Mouse (Mus musculus) lung, embryonic 14.5 days (tissue): ENCODE data around the gene Dctpp1. TPM values are rescaled to one million over a fixed set of nuclear protein-coding genes. Genes with fewer than 3 reads are reported as not detected.
A peak's percentile ranks its signal among the peaks of the same experiment; 100 is the strongest.

Experiments used
- ATAC-seq: fragments of 200-750 bp; cut with Nextera tagmentation; 2 replicates; pipeline ENCODE4 v1.8.0; 2017; ENCODE audit warnings: mild to moderate bottlenecking, moderate TSS enrichment, moderate library complexity; ENCODE audit not compliant: insufficient read depth
- DNase-seq: peaks from one replicate; pipeline ENCODE4 v3.0.0-alpha.2; 2015
- H3K27ac ChIP-seq: fragments of 300-500 bp; sonication (generic); 2 replicates; pipeline ENCODE4 v1.5.1; 2014; ENCODE audit warnings: low read depth, mild to moderate bottlenecking, moderate library complexity
- H3K27me3 ChIP-seq: fragments of 300-500 bp; sonication (generic); 2 replicates; pipeline ENCODE4 v1.6.1; 2014; ENCODE audit warnings: low read length, control low read depth; ENCODE audit not compliant: insufficient read depth
- H3K36me3 ChIP-seq: fragments of 300-500 bp; sonication (generic); 2 replicates; pipeline ENCODE4 v1.6.1; 2014; ENCODE audit warnings: control low read depth; ENCODE audit not compliant: insufficient read depth
- H3K4me1 ChIP-seq: fragments of 300-500 bp; sonication (generic); 2 replicates; pipeline ENCODE4 v1.6.1; 2014; ENCODE audit warnings: antibody characterized with exemption, control low read depth; ENCODE audit not compliant: insufficient read depth
- H3K4me2 ChIP-seq: fragments of 300-500 bp; sonication (generic); 2 replicates; pipeline ENCODE4 v1.6.1; 2014; ENCODE audit warnings: mild to moderate bottlenecking
- H3K4me3 ChIP-seq: fragments of 300-500 bp; sonication (generic); 2 replicates; pipeline ENCODE4 v1.5.1; 2014; ENCODE audit warnings: low read depth, low read length
- H3K9ac ChIP-seq: fragments of 300-500 bp; sonication (generic); 2 replicates; pipeline ENCODE4 v1.6.1; 2014
- H3K9me3 ChIP-seq: fragments of 300-500 bp; sonication (generic); 2 replicates; pipeline ENCODE4 v1.6.1; 2016; ENCODE audit warnings: low read depth, low read length, control low read depth
- CTCF ChIP-seq: IDR thresholded peaks from 2 replicates; pipeline ENCODE4 v1.5.1; 2016; ENCODE audit warnings: antibody characterized with exemption, low read depth
- WGBS: fragments of 180-500 bp; shearing (Covaris S2); extraction: QIAGEN DNeasy Blood & Tissue Kit; methylation state at CpG from one replicate; pipeline ENCODE4 v1.1.7; 2014; 5-methylcytosine and 5-hydroxymethylcytosine counted together
- polyA plus RNA-seq: library from polyadenylated mRNA; unstranded; fragments of >200 nt; fragmentation: Nextera tagmentation; extraction: Ambion mirVana; gene quantifications from 2 replicates; pipeline ENCODE4 v1.2.1, GENCODE M21; 2014

Dctpp1 gene
- 202 and 226 TPM in 2 replicates for polyA plus RNA-seq

DNA sequence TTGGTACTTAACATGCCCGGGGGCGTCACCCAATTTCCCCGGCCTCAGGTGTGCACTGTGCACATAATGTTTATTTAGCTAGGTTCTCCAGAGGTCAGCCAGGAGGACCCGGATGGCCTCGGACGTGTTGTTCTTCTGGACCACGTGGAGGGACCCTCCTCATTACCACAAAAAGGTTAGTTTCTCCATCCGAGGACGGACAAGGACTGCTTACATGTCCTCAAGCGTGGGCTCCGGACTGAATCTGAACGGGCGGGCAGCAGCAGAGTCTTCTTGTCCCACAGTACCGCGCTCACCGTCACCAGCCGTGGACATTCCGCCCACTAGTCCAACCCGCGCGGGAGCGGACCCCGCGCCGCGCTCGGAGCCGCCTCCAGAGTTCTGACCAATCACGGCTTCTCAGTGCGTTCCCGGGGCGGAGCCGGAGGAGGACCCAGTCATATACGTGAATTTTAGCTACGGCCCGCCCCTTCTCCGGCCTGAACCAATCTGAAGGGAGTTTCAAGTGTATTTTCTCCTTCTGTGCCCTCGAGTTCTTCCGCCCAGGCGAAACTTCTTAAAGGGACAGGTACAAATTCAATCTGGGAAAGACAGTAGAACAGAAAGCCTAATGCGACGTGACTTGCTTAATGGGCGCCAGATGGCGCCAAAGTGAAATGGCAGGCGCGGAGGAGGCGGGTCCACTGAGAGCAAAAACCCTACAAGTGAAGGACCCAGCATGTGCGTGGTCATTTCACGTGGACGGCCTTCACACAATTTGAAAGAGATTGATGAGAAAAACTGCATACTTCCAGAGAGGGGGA lies at the start of gene Dctpp1:
Dctpp1 (minus strand) TSS at position 401 of the 803 bp plus-strand sequence.
- ATAC-seq (peak; percentile 98), DNase-seq (peak; percentile 99)
- Histone ChIP-seq H3K9ac (peak within 1 kb of the TSS; percentile 77), H3K36me3 (peaks cover 20% of the 10 kb centered on the region), H3K4me1 (no peaks in the 10 kb centered on the region; the same call in 1 of the 2 replicates), H3K27me3 (no peaks in the 10 kb centered on the region), H3K27ac (peak within 1 kb of the TSS; percentile 50; the same call in 1 of the 2 replicates), H3K4me2 (peak within 1 kb of the TSS; percentile 82), H3K9me3 (no peaks in the 10 kb centered on the region), H3K4me3 (peak within 1 kb of the TSS; percentile 69)
- WGBS, result under 1% methylated on average over 50 of the region's 50 CpGs
- TF ChIP-seq CTCF, result peak; percentile 82

DNA sequence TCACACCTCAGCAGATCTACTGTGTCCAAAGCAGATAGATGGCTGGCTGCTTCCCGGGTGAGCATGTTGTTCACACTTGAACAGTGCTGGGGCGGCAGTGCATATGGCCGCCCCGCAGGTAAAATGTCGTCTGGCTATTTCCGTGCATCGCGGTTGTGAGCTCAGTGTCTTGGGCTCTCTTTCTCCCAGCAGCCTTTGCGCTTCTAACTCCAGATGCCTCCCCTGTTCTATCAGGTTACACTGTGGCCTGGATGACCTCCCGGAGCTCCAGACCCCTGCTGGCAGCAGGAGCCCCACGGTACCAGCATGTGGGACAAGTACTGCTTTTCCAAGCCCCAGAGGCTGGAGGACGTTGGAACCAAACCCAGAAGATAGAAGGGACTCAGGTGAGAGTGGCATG lies 49.4 kb upstream of the Dctpp1 start:
- ATAC-seq (no peak), DNase-seq (no peak)
- H3K9me3 ChIP-seq, result no peaks in the 10 kb centered on the region
- no peaks in the 10 kb centered on the region for H3K4me1 ChIP-seq
- no peak for TF ChIP-seq CTCF
- no peaks in the 10 kb centered on the region for H3K27me3 ChIP-seq
- H3K4me2 ChIP-seq, result no peak overlapping the region
- H3K4me3 ChIP-seq, result no peak overlapping the region
- H3K36me3 ChIP-seq, result no peaks in the 10 kb centered on the region
- H3K9ac ChIP-seq, result no peak overlapping the region
- no peak overlapping the region for H3K27ac ChIP-seq
- WGBS, result 59% methylated on average over 12 of the region's 12 CpGs

DNA sequence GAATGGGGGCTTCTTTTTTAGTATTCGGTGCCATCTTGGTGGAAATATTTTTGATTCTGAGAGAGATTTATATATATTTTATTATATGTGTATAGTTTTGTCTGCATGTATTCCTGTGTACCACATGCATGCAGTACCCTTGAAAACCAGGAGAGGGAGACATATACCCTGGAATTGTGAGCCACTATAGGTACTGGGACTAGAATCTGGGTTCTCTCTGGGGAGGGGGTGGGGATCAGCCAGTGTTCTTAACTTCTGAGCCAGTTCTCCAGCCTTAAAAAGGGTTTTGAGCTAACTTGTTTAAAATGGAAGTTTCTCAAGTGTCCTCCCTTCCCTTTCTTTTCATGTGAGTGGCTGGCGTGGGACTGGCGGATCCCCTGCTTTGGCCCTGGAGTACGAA lies 48.4 kb upstream of the Dctpp1 start:
- Histone ChIP-seq H3K27me3 (no peaks in the 10 kb centered on the region), H3K27ac (no peak overlapping the region), H3K4me2 (no peak overlapping the region), H3K36me3 (no peaks in the 10 kb centered on the region), H3K4me1 (no peaks in the 10 kb centered on the region), H3K4me3 (no peak overlapping the region), H3K9ac (no peak overlapping the region), H3K9me3 (no peaks in the 10 kb centered on the region)
- WGBS, result 63% methylated on average over 4 of the region's 4 CpGs
- no peak; the same call in 1 of the 2 replicates for ATAC-seq
- peak; percentile 86 for TF ChIP-seq CTCF
- DNase-seq, result peak; percentile 87

DNA sequence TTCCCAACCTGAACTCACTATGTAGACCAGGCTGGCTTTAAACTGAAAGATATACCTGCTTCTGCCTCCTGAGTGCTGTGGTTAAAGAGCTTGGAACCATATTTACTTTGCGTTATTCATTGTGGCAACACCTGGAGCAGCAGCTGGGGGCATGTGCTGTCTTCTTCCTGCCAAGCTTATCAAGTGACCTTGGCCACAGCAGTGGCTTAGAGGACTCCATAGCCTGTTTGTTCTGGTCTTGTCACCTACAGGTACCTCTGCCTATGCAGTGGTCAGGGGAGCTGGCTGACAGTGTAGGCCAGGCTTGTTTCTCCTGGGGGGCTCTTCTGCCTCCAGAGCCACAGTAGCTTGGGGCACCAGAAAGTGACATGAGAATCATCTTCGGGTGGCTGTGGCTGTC lies 47.9 kb upstream of the Dctpp1 start:
- 74% methylated on average over 2 of the region's 2 CpGs for WGBS

DNA sequence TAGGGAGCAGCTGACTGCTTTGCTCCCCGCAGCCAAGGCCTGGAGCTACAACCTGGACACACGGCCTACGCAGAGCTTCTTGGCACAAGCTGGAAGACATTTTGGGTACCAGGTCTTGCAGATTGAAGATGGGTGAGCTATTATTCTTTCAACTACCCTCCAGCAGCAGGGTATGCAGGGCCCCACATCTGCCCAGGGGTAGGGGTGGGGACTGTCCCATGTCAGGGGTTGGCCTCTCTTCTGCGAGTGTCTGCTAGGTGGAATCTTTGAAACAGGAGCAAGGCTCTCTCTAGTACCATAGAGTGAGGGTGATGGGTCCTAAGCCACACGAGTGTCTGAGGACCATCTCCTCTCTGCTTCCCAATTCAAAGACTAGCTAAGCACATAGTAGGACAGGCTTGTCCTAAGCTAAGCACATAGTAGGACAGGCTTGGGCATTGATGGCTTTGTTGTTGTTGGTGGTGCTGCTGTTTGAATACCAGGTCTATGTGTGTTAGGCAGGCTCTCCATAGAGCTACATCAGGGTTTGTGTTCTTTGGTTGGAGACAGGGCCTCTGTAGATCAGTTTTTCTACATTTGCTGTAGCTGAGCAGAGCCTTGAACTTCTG lies 37.2 kb upstream of the Dctpp1 start:
- no peaks in the 10 kb centered on the region for H3K36me3 ChIP-seq

More for the DNA sequence above, 47.9 kb upstream of the Dctpp1 start:
- Histone ChIP-seq H3K27me3 (no peaks in the 10 kb centered on the region), H3K9me3 (no peaks in the 10 kb centered on the region), H3K4me3 (no peak overlapping the region), H3K27ac (no peak overlapping the region), H3K4me1 (no peaks in the 10 kb centered on the region), H3K9ac (no peak overlapping the region), H3K36me3 (no peaks in the 10 kb centered on the region), H3K4me2 (no peak overlapping the region)
- no peak for TF ChIP-seq CTCF
- ATAC-seq (no peak), DNase-seq (no peak)

DNA sequence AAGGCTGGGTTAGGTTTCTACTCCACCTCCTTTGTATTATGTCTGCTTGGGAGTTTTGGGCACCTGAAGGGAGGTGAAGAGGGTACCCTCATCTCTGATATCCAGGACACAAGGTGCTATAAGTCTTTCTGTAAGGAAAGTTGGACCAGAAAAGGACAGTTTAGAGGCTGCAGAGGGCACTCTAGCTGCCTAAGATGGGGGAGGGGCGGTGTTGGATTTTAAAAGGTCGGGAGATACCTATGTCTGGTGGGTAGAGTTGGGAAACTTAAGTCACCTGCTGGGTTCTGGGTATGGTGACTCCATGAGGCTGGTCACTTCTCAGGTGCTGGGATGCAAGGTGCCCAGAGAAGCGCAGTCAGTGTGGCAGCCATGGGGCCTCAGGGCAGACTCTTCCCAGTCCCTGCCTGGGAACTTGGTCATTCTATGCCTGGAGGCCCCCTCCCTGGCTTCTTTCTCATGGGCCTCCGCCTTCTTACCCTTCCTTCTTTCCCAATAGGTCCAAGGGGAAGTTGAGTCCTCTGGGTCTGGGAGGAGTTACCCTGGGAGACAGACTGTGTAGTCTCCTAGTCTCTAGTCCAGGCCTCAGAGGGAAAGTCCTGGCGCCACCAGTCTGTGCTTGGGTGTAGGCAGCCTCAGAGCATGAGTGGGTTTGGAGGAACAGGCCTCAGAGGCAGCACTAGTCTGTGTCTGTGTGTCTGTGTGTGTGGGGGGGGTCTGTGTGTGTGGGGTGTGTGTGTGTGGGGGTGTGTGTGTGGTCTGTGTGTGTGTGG lies 36.5 kb upstream of the Dctpp1 start:
- no peaks in the 10 kb centered on the region for H3K9me3 ChIP-seq
- TF ChIP-seq CTCF, result no peak
- no peak overlapping the region for H3K4me3 ChIP-seq
- no peaks in the 10 kb centered on the region for H3K36me3 ChIP-seq
- ATAC-seq (no peak), DNase-seq (no peak)
- no peak overlapping the region for H3K4me2 ChIP-seq
- no peak overlapping the region for H3K9ac ChIP-seq
- H3K4me1 ChIP-seq, result no peaks in the 10 kb centered on the region
- 78% methylated on average over 5 of the region's 5 CpGs for WGBS
- no peak overlapping the region for H3K27ac ChIP-seq
- no peaks in the 10 kb centered on the region for H3K27me3 ChIP-seq

More for the DNA sequence above, 37.2 kb upstream of the Dctpp1 start:
- no peak for ATAC-seq
- 88% methylated on average over 5 of the region's 5 CpGs for WGBS
- no peak for TF ChIP-seq CTCF
- H3K27me3 ChIP-seq, result no peaks in the 10 kb centered on the region
- H3K27ac ChIP-seq, result no peak overlapping the region
- no peak overlapping the region for H3K4me3 ChIP-seq
- H3K4me2 ChIP-seq, result no peak overlapping the region
- no peak overlapping the region for H3K9ac ChIP-seq
- H3K9me3 ChIP-seq, result no peaks in the 10 kb centered on the region
- no peaks in the 10 kb centered on the region for H3K4me1 ChIP-seq
- DNase-seq, result no peak

DNA sequence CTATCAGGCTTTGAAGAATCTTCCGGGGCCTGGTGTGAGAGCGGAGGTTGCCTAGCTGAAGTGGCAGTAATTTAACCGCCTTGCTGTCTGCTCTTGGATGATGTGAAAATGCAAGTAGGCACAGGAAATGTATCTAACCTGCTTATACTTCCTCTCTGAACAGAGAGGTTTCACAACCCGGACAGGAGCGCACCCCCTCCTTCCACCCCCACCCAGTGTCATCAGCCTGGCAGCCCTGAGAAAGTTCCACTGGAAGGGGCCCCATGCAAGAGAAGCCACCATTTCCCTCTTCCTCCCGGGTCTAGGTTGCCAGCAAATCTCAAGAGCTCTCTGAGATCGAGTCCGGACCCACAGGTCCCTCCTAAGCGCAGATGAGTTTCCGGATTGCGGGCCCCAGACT lies 35.6 kb upstream of the Dctpp1 start, which contains the start of gene Itgal:
Itgal (plus strand) TSS at position 163 of the 400 bp plus-strand sequence.
- Histone ChIP-seq H3K4me2 (no peak within 1 kb of the TSS), H3K27ac (no peak within 1 kb of the TSS), H3K4me3 (no peak within 1 kb of the TSS), H3K9ac (no peak within 1 kb of the TSS), H3K27me3 (no peaks in the 10 kb centered on the region), H3K36me3 (no peaks in the 10 kb centered on the region), H3K4me1 (no peaks in the 10 kb centered on the region), H3K9me3 (no peaks in the 10 kb centered on the region)
- TF ChIP-seq CTCF, result no peak
- 71% methylated on average over 11 of the region's 11 CpGs for WGBS
- ATAC-seq, result no peak
- DNase-seq, result no peak
